Mouse (Mus musculus) ES-Bruce4 (cell line): ENCODE data around the gene Ggct.

Experiments used
- CTCF ChIP-seq: IDR thresholded peaks from one replicate; pipeline ENCODE4 v1.8.1; 2011; ENCODE audit warnings: low read depth, low read length
- EP300 ChIP-seq: IDR thresholded peaks from 2 replicates; pipeline ENCODE4 v1.6.1; 2011; ENCODE audit warnings: low read depth, low read length; ENCODE audit not compliant: insufficient read depth
- POLR2A ChIP-seq: IDR thresholded peaks from one replicate; pipeline ENCODE4 v1.8.1; 2011; ENCODE audit warnings: low read length; ENCODE audit not compliant: insufficient read depth

- TF ChIP-seq POLR2A (no peak), EP300 (0 out of 2 replicates have a peak, but pooled peaks have one; percentile 46), CTCF (no peak)
Observed at GRCm38 (mm10) chr6:54967591-54967990, 25.2 kb downstream of the Ggct start.
